Mouse (Mus musculus) MEL (cell line): ENCODE results near the gene Pla2g2c. TPM values are rescaled to one million over a fixed set of nuclear protein-coding genes. Genes with fewer than 3 reads are reported as not detected.

Experiments
- DNase-seq: peaks from one replicate; pipeline ENCODE4 v3.0.0; 2011; ENCODE audit warnings: low read depth, low spot score
- H3K27ac ChIP-seq: 2 replicates; pipeline ENCODE4 v1.5.1; 2012; ENCODE audit warnings: low read depth, mild to moderate bottlenecking, control low read depth, low read length, moderate library complexity; ENCODE audit not compliant: control insufficient read depth
- H3K27me3 ChIP-seq, 2 experiments: fragments of 150-350 bp in 1 of 2; sonication (generic) in 1 of 2; 2 replicates each; pipeline ENCODE4 v1.6.1; 2012; ENCODE audit warnings: low read length in 2 of 2, mild to moderate bottlenecking in 2 of 2, improper control_type of control experiment in 1 of 2, moderate library complexity in 1 of 2; ENCODE audit not compliant: insufficient read depth in 2 of 2, control insufficient read depth in 1 of 2
- H3K36me3 ChIP-seq, 2 experiments: 2 replicates each; pipeline ENCODE4 v1.6.1; 2012 to 2014; ENCODE audit warnings: low read length in 2 of 2, improper control_type of control experiment in 1 of 2, inconsistent platforms in 1 of 2, mild to moderate bottlenecking in 1 of 2; ENCODE audit not compliant: insufficient read depth in 2 of 2, control insufficient read depth in 1 of 2
- H3K4me1 ChIP-seq, 2 experiments: fragments of 150-350 bp in 1 of 2; sonication (generic) in 1 of 2; 2 replicates each; pipeline ENCODE4 v1.6.1; 2012; ENCODE audit warnings: low read length in 2 of 2, improper control_type of control experiment in 1 of 2, mild to moderate bottlenecking in 1 of 2; ENCODE audit not compliant: insufficient read depth in 2 of 2, control insufficient read depth in 1 of 2
- H3K4me3 ChIP-seq, 2 experiments: fragments of 150-350 bp in 1 of 2; sonication (generic) in 1 of 2; 2 replicates each; pipeline ENCODE4 v1.5.1; 2012; ENCODE audit warnings: low read depth in 2 of 2, low read length in 2 of 2, mild to moderate bottlenecking in 2 of 2, moderate library complexity in 2 of 2, control low read depth in 1 of 2, improper control_type of control experiment in 1 of 2; ENCODE audit not compliant: control insufficient read depth in 1 of 2, insufficient read depth in 1 of 2
- H3K79me2 ChIP-seq: 2 replicates; pipeline ENCODE4 v1.6.1; 2012; ENCODE audit warnings: mild to moderate bottlenecking, low read length, moderate library complexity; ENCODE audit not compliant: control insufficient read depth, poor library complexity, insufficient read depth
- H3K9ac ChIP-seq: 2 replicates; pipeline ENCODE4 v1.6.1; 2012; ENCODE audit warnings: low read depth, mild to moderate bottlenecking, control low read depth, low read length, moderate library complexity; ENCODE audit not compliant: control insufficient read depth, poor library complexity, severe bottlenecking
- H3K9me3 ChIP-seq: fragments of 150-350 bp; sonication (generic); replicated peaks from 2 replicates; pipeline ENCODE4 v1.6.1; 2012; ENCODE audit warnings: mild to moderate bottlenecking, low read length, improper control_type of control experiment, moderate library complexity; ENCODE audit not compliant: insufficient read depth
- CHD2 ChIP-seq: IDR thresholded peaks from 2 replicates; pipeline ENCODE4 v1.6.1; 2011; ENCODE audit warnings: low read length, improper control_type of control experiment
- CTCF ChIP-seq, 3 experiments: IDR thresholded peaks in 2 of 3; conservative IDR thresholded peaks in 1 of 3; 2 replicates each; pipeline ENCODE4 v1.5.1; 2011 to 2012; ENCODE audit warnings: low read length in 3 of 3, low read depth in 2 of 3, mild to moderate bottlenecking in 2 of 3, improper control_type of control experiment in 1 of 3, inconsistent platforms in 1 of 3, mixed read lengths in 1 of 3, moderate library complexity in 1 of 3; ENCODE audit not compliant: control insufficient read depth in 1 of 3, insufficient read depth in 1 of 3, poor library complexity in 1 of 3, severe bottlenecking in 1 of 3
- EP300 ChIP-seq, 2 experiments: IDR thresholded peaks; 2 replicates each; pipeline ENCODE4 v1.6.1; 2011; ENCODE audit warnings: improper control_type of control experiment in 2 of 2, low read length in 2 of 2, low read depth in 1 of 2, mild to moderate bottlenecking in 1 of 2
- ETS1 ChIP-seq: IDR thresholded peaks from 2 replicates; pipeline ENCODE4 v1.6.1; 2012; ENCODE audit warnings: low read depth, mild to moderate bottlenecking, inconsistent platforms, low read length, improper control_type of control experiment, moderate library complexity
- GABPA ChIP-seq: IDR thresholded peaks from 2 replicates; pipeline ENCODE4 v1.6.1; 2012; ENCODE audit warnings: low read depth, mild to moderate bottlenecking, inconsistent platforms, low read length, improper control_type of control experiment, moderate library complexity
- MXI1 ChIP-seq: IDR thresholded peaks from 2 replicates; pipeline ENCODE4 v1.6.1; 2011; ENCODE audit warnings: mild to moderate bottlenecking, low read depth, low read length, improper control_type of control experiment
- MYC ChIP-seq: IDR thresholded peaks from 2 replicates; pipeline ENCODE4 v1.6.1; 2011; ENCODE audit warnings: low read depth, mild to moderate bottlenecking, low read length, improper control_type of control experiment, moderate library complexity
- RCOR1 ChIP-seq: IDR thresholded peaks from 2 replicates; pipeline ENCODE4 v1.6.1; 2012; ENCODE audit warnings: low read depth, mild to moderate bottlenecking, inconsistent platforms, low read length, improper control_type of control experiment
- SIN3A ChIP-seq: IDR thresholded peaks from 2 replicates; pipeline ENCODE4 v1.6.1; 2012; ENCODE audit warnings: low read length, improper control_type of control experiment, inconsistent platforms
- TCF12 ChIP-seq: IDR thresholded peaks from 2 replicates; pipeline ENCODE4 v1.6.1; 2014; ENCODE audit warnings: low read depth, mild to moderate bottlenecking, inconsistent platforms, low read length, improper control_type of control experiment, moderate library complexity
- USF2 ChIP-seq, 2 experiments: IDR thresholded peaks; 2 replicates each; pipeline ENCODE4 v1.6.1; 2011 to 2012; ENCODE audit warnings: improper control_type of control experiment in 2 of 2, low read length in 2 of 2, borderline replicate concordance in 1 of 2, inconsistent platforms in 1 of 2, low read depth in 1 of 2, mild to moderate bottlenecking in 1 of 2; ENCODE audit not compliant: insufficient read depth in 1 of 2
- ZC3H11A ChIP-seq: IDR thresholded peaks from 2 replicates; pipeline ENCODE4 v1.6.1; 2012; ENCODE audit warnings: low read depth, mild to moderate bottlenecking, inconsistent platforms, low read length, improper control_type of control experiment
- ZKSCAN1 ChIP-seq: IDR thresholded peaks from 2 replicates; pipeline ENCODE4 v1.6.1; 2012; ENCODE audit warnings: low read depth, mild to moderate bottlenecking, inconsistent platforms, low read length, improper control_type of control experiment, moderate library complexity
- polyA plus RNA-seq, 2 experiments: library from polyadenylated mRNA; stranded (reverse) in 1 of 2; unstranded in 1 of 2; fragments of >175 nt in 1 of 2; fragments of >200 nt in 1 of 2; gene quantifications; 2 replicates each; pipeline versions ENCODE4 v1.2.1 to v1.2.4; 2012; ENCODE audit warnings: low replicate concordance in 2 of 2, low read depth in 1 of 2; ENCODE audit not compliant: insufficient read length in 2 of 2, insufficient read depth in 1 of 2, missing spikeins in 1 of 2
- total RNA-seq: library from RNA; depleted of rRNA; stranded (reverse); fragments of 300-350 nt; gene quantifications from 2 replicates; pipeline ENCODE4 v1.2.3, GENCODE M21; 2012

Gene Pla2g2c
- total and polyA plus RNA-seq, 3 experiments, result not detected

GRCm38 (mm10) chr4:138685813-138686212, 38.8 kb upstream of the Pla2g2c start:
- Histone ChIP-seq H3K79me2 (no peaks in the 10 kb centered on the region), H3K9ac (no peak overlapping the region), H3K36me3 (no peaks in the 10 kb centered on the region), H3K27me3 (no peaks in the 10 kb centered on the region), H3K9me3 (no peaks in the 10 kb centered on the region), H3K4me1 (no peaks in the 10 kb centered on the region), H3K27ac (no peak overlapping the region), H3K4me3 (no peak overlapping the region)
- TF ChIP-seq EP300 (IDR thresholded peaks at IDR 0.05; ENCODE audit: low read depth in 1 of 2, low read length in 2 of 2), result no peak
- no peak for DNase-seq

GRCm38 (mm10) chr4:138689094-138689512, 35.5 kb upstream of the Pla2g2c start:
- H3K36me3 ChIP-seq, result no peaks in the 10 kb centered on the region
- TF ChIP-seq GABPA (no peak), ZC3H11A (no peak)
- TF ChIP-seq, all 39 proteins: peak for 0
- no peaks in the 10 kb centered on the region for H3K27me3 ChIP-seq
- H3K27ac ChIP-seq, result no peak overlapping the region
- DNase-seq, result no peak
- no peaks in the 10 kb centered on the region for H3K79me2 ChIP-seq
- H3K4me1 ChIP-seq, result no peaks in the 10 kb centered on the region
- no peaks in the 10 kb centered on the region for H3K9me3 ChIP-seq
- no peak overlapping the region for H3K9ac ChIP-seq
- H3K4me3 ChIP-seq, result no peak overlapping the region

GRCm38 (mm10) chr4:138690561-138690960, 34.0 kb upstream of the Pla2g2c start:
- H3K79me2 ChIP-seq, result no peaks in the 10 kb centered on the region
- no peaks in the 10 kb centered on the region for H3K4me1 ChIP-seq
- no peak for DNase-seq
- H3K27me3 ChIP-seq, result no peaks in the 10 kb centered on the region
- H3K27ac ChIP-seq, result no peak overlapping the region
- H3K9me3 ChIP-seq, result no peaks in the 10 kb centered on the region
- H3K9ac ChIP-seq, result no peak overlapping the region
- H3K36me3 ChIP-seq, result no peaks in the 10 kb centered on the region
- TF ChIP-seq ETS1, result no peak
- no peak for TF ChIP-seq GABPA
- no peak for TF ChIP-seq TCF12
- TF ChIP-seq SIN3A, result no peak
- no peak for TF ChIP-seq CHD2
- TF ChIP-seq RCOR1, result no peak
- no peak for TF ChIP-seq ZKSCAN1
- no peak for TF ChIP-seq USF2 (IDR thresholded peaks at IDR 0.05; ENCODE audit: borderline replicate concordance in 1 of 2, insufficient read depth in 1 of 2, low read depth in 1 of 2, low read length in 2 of 2)
- no peak for TF ChIP-seq MXI1
- no peak for TF ChIP-seq MYC
- no peak for TF ChIP-seq CTCF (IDR thresholded peaks at IDR 0.05 in 2 of 3, conservative IDR thresholded peaks at IDR 0.05 in 1 of 3; ENCODE audit: control insufficient read depth in 1 of 3, insufficient read depth in 1 of 3, low read depth in 2 of 3, low read length in 3 of 3, poor library complexity in 1 of 3, severe bottlenecking in 1 of 3)
- TF ChIP-seq, all 39 proteins: peak for 0
- H3K4me3 ChIP-seq, result no peak overlapping the region
